Mouse (Mus musculus) embryonic fibroblast, embryonic 13.5 days (primary cell): ENCODE results near the gene Krt35. TPM values are rescaled to one million over a fixed set of nuclear protein-coding genes. Genes with fewer than 3 reads are reported as not detected.

Experiments used
- H3K27ac ChIP-seq: 2 replicates; pipeline ENCODE4 v1.5.1; 2012; ENCODE audit warnings: low read length, control low read depth, inconsistent platforms; ENCODE audit not compliant: insufficient read depth
- H3K4me1 ChIP-seq: 2 replicates; pipeline ENCODE4 v1.6.1; 2011; ENCODE audit warnings: low read length; ENCODE audit not compliant: control insufficient read depth, insufficient read depth
- H3K4me3 ChIP-seq: 2 replicates; pipeline ENCODE4 v1.5.1; 2011; ENCODE audit warnings: mild to moderate bottlenecking, control low read depth, low read length; ENCODE audit not compliant: insufficient read depth
- CTCF ChIP-seq: IDR thresholded peaks from 2 replicates; pipeline ENCODE4 v1.5.1; 2011; ENCODE audit warnings: mild to moderate bottlenecking, control low read depth, low read length, moderate library complexity, borderline replicate concordance; ENCODE audit not compliant: insufficient read depth
- POLR2A ChIP-seq: IDR thresholded peaks from 2 replicates; pipeline ENCODE4 v1.6.1; 2011; ENCODE audit warnings: low read depth, mild to moderate bottlenecking, control low read depth, low read length, moderate library complexity
- polyA plus RNA-seq: library from polyadenylated mRNA; stranded (reverse); fragments of >200 nt; gene quantifications from 2 replicates; pipeline ENCODE4 v1.2.4, GENCODE M21; 2011; ENCODE audit warnings: low read depth; ENCODE audit not compliant: missing spikeins, insufficient read length

Krt35 gene
- polyA plus RNA-seq: not detected in 2 replicates

DNA sequence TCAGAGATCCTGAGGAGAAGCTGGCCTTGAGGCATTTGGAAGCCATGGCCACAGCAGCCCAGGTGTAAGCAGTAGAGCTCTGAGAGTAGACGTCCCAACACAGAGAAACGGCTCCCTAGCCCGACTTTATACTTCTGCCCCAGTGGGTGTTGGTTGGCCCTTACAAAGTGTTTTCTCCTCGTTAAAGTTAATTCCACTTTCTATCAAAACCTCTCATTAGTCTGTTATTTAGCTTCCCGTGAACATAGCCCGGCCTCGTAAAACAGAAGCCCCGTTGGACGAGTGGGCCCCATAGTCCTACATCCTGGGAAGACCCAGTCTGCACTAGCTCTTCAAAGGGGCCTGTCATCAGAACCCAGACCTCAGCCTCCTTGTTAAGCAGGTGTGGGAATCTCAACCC, at the start of gene Krt35:
Krt35 (minus strand) TSS at position 101 of the 400 bp plus-strand sequence.
- Histone ChIP-seq H3K4me1 (no peaks in the 10 kb centered on the region), H3K27ac (no peak within 1 kb of the TSS), H3K4me3 (no peak within 1 kb of the TSS)
- TF ChIP-seq CTCF: no peak
- no peak for TF ChIP-seq POLR2A

GRCm38 (mm10) chr11:100145104-100145503, 49.1 kb upstream of the Krt35 start:
- H3K4me3 ChIP-seq: peak overlapping the region; percentile 45
- H3K4me1 ChIP-seq: peaks cover 7% of the 10 kb centered on the region
- H3K27ac ChIP-seq: no peak overlapping the region
- TF ChIP-seq POLR2A: no peak
- no peak for TF ChIP-seq CTCF

GRCm38 (mm10) chr11:100140966-100141365, 44.9 kb upstream of the Krt35 start:
- Histone ChIP-seq H3K4me3 (no peak overlapping the region), H3K27ac (no peak overlapping the region), H3K4me1 (no peaks in the 10 kb centered on the region)
- TF ChIP-seq CTCF (no peak), POLR2A (no peak)

GRCm38 (mm10) chr11:100139391-100139790, 43.4 kb upstream of the Krt35 start:
- TF ChIP-seq POLR2A (no peak), CTCF (no peak)
- no peaks in the 10 kb centered on the region for H3K4me1 ChIP-seq
- H3K27ac ChIP-seq: no peak overlapping the region
- no peak overlapping the region for H3K4me3 ChIP-seq

DNA sequence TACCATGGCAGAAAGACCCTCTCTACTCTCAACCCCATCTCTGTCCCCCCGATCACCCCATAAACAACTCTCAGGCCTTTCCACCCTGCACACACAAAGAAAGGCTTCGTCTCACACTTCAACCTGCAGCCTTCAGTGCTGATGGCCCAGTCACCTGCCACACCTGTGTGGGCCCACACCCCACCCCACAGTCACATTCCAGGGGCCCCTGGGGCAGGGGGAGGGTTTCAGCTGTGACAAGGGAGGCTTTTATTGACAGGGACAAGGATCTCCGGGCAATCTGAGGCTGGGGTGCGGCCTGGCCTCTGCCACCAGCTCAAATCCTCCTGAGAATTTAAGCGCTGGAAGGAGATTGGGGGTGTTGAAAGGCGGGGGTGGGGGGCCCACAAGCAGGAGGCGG, 42.8 kb upstream of the Krt35 start:
- no peak for TF ChIP-seq POLR2A
- no peak for TF ChIP-seq CTCF
- H3K4me3 ChIP-seq: no peak overlapping the region
- H3K4me1 ChIP-seq: no peaks in the 10 kb centered on the region
- H3K27ac ChIP-seq: no peak overlapping the region

- Histone ChIP-seq H3K27ac (no peak overlapping the region), H3K4me3 (no peak overlapping the region)
- TF ChIP-seq CTCF (no peak), POLR2A (no peak)
Measured at GRCm38 (mm10) chr11:100137693-100138092, 41.7 kb upstream of the Krt35 start.

DNA sequence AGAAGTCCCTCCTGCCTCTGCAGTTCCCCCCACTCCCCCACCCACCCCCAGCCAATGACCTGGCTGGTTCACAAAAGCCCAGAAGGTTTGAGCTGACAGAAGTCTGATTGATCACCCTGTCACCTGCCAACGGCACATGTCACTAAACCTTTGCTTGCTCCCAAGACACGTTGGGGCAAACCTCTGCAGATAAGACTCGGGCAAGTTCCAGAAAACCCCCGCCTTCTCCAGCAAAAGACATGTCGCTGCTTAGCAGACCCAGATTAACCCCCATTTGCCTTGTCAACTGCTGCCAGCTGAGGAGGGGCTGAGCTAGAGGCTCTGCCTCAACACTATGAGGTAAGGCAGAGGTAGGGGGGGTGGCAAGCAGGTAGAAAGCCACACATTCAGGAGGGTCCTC, 40.5 kb upstream of the Krt35 start:
- Histone ChIP-seq H3K27ac (no peak overlapping the region), H3K4me1 (no peaks in the 10 kb centered on the region), H3K4me3 (no peak overlapping the region)
- TF ChIP-seq CTCF (no peak), POLR2A (no peak)

More at GRCm38 (mm10) chr11:100137693-100138092, 41.7 kb upstream of the Krt35 start:
- no peaks in the 10 kb centered on the region for H3K4me1 ChIP-seq

DNA sequence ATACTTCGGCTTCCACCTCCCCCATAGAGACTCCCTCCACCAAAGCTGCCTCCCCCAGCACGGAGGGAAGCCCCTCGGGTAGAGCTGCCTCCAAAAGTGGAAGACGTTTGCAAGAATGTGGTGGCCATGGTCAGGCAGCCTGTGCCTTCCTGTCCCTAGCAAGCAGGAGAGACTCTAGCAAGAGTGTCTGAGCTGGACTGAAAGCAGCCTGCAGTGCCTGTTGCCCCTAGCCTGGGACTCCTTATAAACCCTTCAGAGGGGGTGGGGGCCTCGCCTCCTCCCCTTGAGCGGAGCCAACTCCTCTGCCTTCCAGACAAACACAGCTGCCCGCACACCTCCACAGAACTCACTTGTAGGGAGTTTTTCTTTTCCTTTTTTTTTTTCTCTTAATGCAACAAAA, 39.7 kb upstream of the Krt35 start, which contains the start of gene Krt15:
Krt15 (minus strand) TSS at position 198 of the 400 bp plus-strand sequence.
- H3K4me3 ChIP-seq: no peak within 1 kb of the TSS
- TF ChIP-seq POLR2A (no peak), CTCF (no peak)
- no peak within 1 kb of the TSS for H3K27ac ChIP-seq
- H3K4me1 ChIP-seq: no peaks in the 10 kb centered on the region

GRCm38 (mm10) chr11:100124901-100125300, 28.9 kb upstream of the Krt35 start:
- no peak overlapping the region for H3K4me3 ChIP-seq
- TF ChIP-seq POLR2A: no peak
- TF ChIP-seq CTCF: no peak
- no peaks in the 10 kb centered on the region for H3K4me1 ChIP-seq
- no peak overlapping the region for H3K27ac ChIP-seq

- TF ChIP-seq POLR2A: no peak
- TF ChIP-seq CTCF: no peak
Measured at GRCm38 (mm10) chr11:100121466-100121865, 25.4 kb upstream of the Krt35 start, which contains the start of gene Krt13. Gene Krt13, minus strand, starts transcription at chr11:100121566.

More at GRCm38 (mm10) chr11:100121466-100121865, 25.4 kb upstream of the Krt35 start, which contains the start of gene Krt13:
- H3K4me3 ChIP-seq: no peak within 1 kb of the TSS
- no peak within 1 kb of the TSS for H3K27ac ChIP-seq
- no peaks in the 10 kb centered on the region for H3K4me1 ChIP-seq
